Mouse (Mus musculus) left cerebral cortex, postnatal 36 days (tissue): ENCODE results near the gene Ppp2r5e. TPM values are rescaled to one million over a fixed set of nuclear protein-coding genes. Genes with fewer than 3 reads are reported as not detected.
"Not testable (repeated sequence)": the region's sequence is repeated elsewhere in the genome, so short reads cannot be mapped to it uniquely, and the experiment has no call there.

Source experiments
- DNase-seq, 2 experiments: peaks; one replicate each; pipeline ENCODE4 v3.0.0; 2021 to 2022; ENCODE audit warnings: low spot score in 2 of 2, mixed read lengths in 1 of 2
- intact Hi-C: fragments of 180-260 bp; cut with DNase I; formaldehyde crosslinking; loops from one replicate; pipeline ENCODE4 v1.15.1; 2025
- total RNA-seq, 2 experiments: library from RNA; stranded (reverse); gene quantifications; 2 replicates each; pipeline ENCODE4 v1.2.3; 2021

Gene Ppp2r5e
- total RNA-seq, 2 experiments from 2014 or later = 74.6 to 80.9 TPM

- no peak for DNase-seq
- intact Hi-C loops = loop anchor here (5.0 to 10.0 kb wide), 2 partner anchors 193 to 311 kb away; no protein-coding TSS in a partner anchor
These were observed 131.9 kb downstream of the Ppp2r5e start for GRCm38 (mm10) chr12:75464016-75464769.

DNA sequence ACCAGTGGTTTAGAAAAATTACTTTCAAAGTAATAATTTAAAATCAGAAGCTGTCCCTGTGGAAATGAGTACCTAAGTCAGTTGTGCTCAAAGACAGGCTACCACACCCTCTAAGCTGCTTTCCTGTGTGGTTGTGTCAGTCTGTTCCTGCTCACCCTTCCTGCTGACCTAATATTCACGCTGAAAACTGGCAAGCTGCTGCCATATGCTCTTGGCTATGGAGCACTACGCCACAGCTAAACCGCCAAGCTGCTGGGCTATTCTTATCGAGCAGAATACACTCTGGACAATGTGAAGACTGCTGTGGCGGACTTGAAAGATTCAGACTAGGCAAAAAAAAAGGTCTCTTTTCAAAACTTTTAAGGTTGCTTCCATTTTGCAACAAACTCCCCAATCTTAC is 135.5 kb downstream of the Ppp2r5e start:
- intact Hi-C loops = loop anchor here (5.0 to 10.0 kb wide), 2 partner anchors 197 to 314 kb away; no protein-coding TSS in a partner anchor
- no peak for DNase-seq

- intact Hi-C loops = loop anchor here (5.0 to 10.0 kb wide), 2 partner anchors 198 to 315 kb away; no protein-coding TSS in a partner anchor
- no peak for DNase-seq
These were observed 136.4 kb downstream of the Ppp2r5e start for GRCm38 (mm10) chr12:75459656-75460055.

- intact Hi-C loops = no loop called here
- DNase-seq = no peak
These were observed 142.6 kb downstream of the Ppp2r5e start for GRCm38 (mm10) chr12:75453441-75453840.

DNA sequence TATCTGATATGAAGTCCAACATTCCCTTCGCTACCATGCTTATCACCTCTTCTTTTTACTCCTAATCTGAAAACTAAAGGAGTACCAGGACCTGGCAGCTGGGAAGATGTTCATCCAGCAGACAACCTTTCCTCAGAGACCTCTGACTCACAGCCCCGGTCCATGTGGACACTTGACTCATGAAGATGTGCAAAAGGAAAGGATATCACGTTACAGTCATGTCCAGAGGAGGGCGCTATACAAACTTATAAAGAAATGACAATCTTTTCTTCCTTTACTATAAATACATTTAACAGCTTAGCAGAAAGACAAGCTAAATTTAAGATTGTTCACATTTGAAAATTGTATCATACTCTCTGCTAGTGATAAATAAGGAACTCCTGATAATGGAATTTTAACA is 143.0 kb downstream of the Ppp2r5e start:
- intact Hi-C loops = no loop called here
- no peak for DNase-seq

GRCm38 (mm10) chr12:75450592-75450991 is 145.5 kb downstream of the Ppp2r5e start:
- intact Hi-C loops = no loop called here

DNA sequence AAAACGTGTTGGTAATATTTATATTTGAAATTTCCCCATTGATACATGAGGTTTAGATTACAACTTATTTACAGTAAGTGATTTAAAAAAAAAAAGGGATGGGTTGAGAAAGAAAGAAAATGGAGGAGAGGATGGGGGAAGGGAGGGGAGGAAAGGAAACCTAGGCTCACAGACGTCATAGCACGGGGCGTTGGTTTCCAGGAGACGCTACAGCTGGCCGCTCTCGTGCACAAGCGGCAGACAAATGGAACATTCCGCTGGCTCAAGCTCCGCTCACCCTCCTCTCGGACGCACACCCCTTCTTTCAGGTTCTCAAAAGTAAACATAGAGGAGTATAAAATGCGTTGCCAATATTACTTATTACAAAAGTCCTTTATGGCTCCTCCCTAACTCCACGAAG is 146.0 kb downstream of the Ppp2r5e start:
- intact Hi-C loops = no loop called here

More at GRCm38 (mm10) chr12:75450592-75450991, 145.5 kb downstream of the Ppp2r5e start:
- DNase-seq = no peak

GRCm38 (mm10) chr12:75449475-75449966 is 146.5 kb downstream of the Ppp2r5e start:
- intact Hi-C loops = no loop called here
- no peak for DNase-seq

More for the DNA sequence above, 146.0 kb downstream of the Ppp2r5e start:
- no peak for DNase-seq

DNA sequence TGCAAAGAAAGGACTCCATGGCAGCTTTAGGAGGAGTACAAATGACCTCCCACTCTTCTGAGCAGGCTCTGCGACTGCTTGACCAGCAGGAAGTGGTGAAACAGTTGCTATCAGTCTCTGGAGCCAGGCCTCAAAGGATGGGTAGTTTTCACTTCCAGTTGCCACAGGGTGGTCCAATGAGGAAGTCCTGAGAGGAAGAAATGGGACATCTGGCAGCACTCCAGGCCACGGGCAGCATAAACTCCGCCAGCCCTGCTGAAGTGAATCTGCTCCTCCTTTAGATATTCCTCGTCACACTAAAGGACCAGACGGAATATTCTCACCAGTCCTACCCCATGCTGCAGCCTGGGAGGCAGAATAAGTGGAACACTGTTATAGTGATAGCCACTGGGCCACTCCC is 147.1 kb downstream of the Ppp2r5e start:
- DNase-seq = no peak
- intact Hi-C loops = no loop called here

- intact Hi-C loops = no loop called here
These were observed 149.8 kb downstream of the Ppp2r5e start for GRCm38 (mm10) chr12:75446245-75446644.

GRCm38 (mm10) chr12:75432400-75432799 is 163.6 kb downstream of the Ppp2r5e start:
- intact Hi-C loops, DNase-seq: not testable (repeated sequence)

More at GRCm38 (mm10) chr12:75446245-75446644, 149.8 kb downstream of the Ppp2r5e start:
- DNase-seq = no peak

DNA sequence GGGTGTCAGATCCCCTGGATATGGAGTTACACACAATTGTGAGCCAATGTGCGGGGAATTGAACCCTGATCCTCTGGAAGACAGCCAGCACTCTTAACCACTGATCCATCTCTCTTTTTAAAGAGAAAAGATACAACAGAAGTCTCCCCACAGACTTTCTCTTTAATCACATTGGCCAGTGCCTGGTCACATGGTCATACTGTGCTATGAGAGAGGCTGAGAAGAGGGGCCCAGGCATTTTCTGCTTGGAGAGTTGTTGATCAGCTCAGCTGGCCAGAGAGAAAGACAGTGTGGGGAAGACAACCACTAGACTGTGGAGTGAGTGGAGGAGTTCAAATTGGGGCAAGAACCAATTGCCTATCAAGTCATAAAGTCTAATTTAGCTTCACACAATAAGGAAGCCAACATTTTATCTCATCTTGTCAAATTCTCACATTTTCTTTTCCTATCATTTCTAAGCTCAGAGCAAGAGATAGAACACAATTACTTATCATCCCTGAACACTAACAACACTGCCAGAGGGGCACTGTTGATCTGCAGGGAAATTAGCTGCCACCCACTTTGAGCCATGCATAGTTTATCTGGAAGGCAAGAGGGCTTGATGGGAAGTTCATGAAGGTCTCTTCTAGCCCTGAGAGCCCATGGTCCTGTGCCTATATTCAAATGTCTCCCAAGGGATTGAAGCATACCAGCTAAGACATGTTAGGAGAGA is 166.2 kb downstream of the Ppp2r5e start:
- DNase-seq = no peak
- intact Hi-C loops = no loop called here

GRCm38 (mm10) chr12:75428719-75429118 is 167.3 kb downstream of the Ppp2r5e start:
- intact Hi-C loops = no loop called here
- DNase-seq = no peak

DNA sequence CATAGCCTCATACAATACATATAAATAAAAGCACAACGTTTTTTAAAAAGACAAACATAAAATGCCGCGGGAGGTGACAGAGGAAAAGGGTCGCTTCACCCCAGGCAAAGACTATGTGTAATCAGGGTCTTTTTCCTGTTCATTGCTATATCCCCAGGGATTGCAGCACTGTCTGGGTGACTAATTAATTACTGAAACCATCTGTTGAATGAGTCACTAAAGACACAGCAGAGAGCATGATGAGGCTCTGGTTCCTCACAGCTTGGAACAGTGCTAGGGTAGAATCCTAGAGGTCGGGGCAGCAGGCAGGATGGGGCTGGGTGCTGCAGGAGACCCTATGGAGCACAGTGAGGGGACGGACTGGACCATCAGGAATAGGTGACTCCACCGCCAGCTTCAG is 170.2 kb downstream of the Ppp2r5e start:
- intact Hi-C loops = no loop called here
- no peak for DNase-seq

DNA sequence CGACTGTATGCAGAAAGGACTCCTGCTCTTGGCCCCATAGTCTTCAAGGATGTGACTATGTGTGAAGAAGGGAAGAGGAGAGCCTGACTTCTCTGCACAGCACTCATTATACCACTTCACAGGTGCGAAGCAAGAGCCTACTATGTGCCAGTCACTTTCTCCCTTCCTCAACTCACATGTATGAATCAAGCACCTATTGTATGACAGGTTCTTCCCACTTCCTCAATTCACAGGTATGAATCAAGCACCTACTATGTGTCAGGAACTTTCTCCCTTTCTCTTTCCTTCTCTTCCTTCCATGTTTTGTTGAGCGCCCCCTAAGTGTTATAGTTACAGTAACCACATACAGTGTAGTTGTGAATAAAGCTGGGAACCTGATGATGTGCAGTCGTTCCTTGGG is 171.2 kb downstream of the Ppp2r5e start:
- intact Hi-C loops = no loop called here
- no peak for DNase-seq

DNA sequence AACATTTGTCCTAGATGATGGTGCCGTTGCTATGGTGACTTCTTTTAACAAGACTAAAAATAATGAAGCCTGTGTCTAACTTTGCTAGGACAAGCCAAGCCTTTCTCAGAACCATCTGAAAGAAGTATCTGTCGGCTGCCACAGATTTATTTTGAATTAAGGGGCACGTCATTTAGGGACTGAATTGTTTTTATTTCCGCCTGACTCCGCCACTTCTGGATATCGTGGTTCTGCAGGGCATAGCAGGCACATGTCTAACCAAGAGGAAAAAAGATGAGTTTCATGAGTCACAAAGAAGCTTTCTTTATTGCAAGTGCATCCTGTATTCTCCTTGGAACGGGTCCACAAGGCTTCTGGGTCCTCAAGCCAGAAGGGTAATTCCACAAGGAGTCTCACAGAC is 171.7 kb downstream of the Ppp2r5e start:
- intact Hi-C loops = no loop called here
- DNase-seq = no peak

GRCm38 (mm10) chr12:75416681-75417080 is 179.4 kb downstream of the Ppp2r5e start, which contains the start of gene Gphb5:
Gphb5 (minus strand) TSS chr12:75416781.
- intact Hi-C loops = no loop called here
- no peak for DNase-seq

GRCm38 (mm10) chr12:75414991-75415390 is 181.1 kb downstream of the Ppp2r5e start:
- intact Hi-C loops = no loop called here
- no peak for DNase-seq

GRCm38 (mm10) chr12:75412964-75413363 is 183.1 kb downstream of the Ppp2r5e start:
- intact Hi-C loops = no loop called here

More at GRCm38 (mm10) chr12:75412964-75413363, 183.1 kb downstream of the Ppp2r5e start:
- DNase-seq = no peak
